Mouse (Mus musculus) frontal cortex, postnatal 36 days (tissue): Measurements from ENCODE around the gene Serpinf2.

ENCODE experiments used
- DNase-seq, 2 experiments: peaks; one replicate each; pipeline ENCODE4 v3.0.0; 2022; ENCODE audit warnings: low spot score in 2 of 2

The Serpinf2 gene

DNA sequence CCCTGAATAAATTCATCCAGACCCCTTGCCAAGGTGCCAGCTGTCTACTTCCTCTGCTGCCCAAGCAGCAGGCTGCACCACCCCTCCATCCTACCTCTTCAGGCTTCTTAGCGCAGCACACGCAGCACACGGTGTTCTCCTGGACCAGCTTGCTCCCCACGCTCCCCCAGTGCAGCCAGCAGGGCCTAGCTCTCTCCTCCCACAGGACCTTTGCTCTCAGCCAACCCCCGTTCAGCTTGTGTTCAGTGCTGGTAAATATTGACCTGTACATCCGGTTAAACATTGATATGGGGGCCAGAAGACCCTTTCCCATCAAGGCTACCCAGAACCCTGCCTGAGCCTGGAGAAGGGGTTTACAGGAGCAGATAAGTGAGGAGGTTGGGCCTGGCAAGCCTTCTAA, at the start of gene Serpinf2:
Gene Serpinf2 (minus strand): TSS at position 229 of the 400 bp plus-strand sequence.
- no peak for DNase-seq

DNA sequence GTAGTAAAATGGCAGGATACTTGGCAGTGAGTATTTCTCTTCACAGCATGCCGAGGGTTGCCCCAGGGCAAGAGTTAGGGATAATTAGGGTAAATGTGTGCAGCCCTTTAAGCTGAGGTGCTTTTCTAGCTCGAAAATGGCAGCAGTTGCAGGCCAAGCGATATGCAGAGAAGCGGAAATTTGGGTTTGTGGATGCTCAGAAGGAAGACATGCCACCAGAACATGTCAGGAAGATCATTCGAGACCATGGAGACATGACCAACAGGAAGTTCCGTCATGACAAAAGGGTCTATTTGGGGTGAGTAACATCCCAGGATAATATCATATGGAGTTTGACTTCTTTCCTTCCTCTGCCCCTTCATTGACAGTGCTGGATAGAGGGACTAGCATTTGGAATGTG, 48.1 kb upstream of the Serpinf2 start:
- DNase-seq, result no peak

DNA sequence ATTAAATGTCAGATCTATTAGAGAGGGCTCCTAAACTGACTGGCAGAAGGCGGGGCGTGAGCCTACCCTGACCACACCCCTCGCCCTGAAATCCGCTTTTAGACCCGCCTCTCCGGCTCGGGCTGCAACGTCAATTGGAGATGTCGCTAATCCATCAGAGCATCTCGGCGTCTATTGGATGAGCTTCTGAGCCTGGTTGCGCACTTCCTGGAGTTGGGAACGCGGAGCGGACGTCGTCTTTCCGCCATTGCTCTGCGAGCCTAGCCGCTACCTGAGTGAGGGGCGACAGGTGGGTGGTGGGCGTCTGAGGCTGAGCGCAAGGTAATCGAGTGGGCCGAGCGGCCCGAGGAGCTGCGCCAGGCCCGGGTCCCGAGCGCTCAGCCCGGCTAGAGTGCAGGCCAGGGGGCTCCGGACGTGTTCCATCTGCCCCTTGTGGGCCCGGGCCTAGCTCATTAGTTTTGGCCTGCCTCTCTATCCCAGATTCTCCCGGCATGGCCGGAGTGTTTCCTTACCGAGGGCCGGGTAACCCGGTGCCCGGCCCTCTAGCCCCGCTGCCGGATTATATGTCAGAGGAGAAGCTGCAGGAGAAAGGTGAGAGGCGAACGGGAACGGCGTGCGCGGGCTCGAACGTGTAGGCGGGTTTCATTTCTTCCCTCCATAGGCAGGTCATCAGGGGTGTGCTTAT, 47.4 kb upstream of the Serpinf2 start, which contains the start of gene Prpf8:
Gene Prpf8 (plus strand): TSS at position 216 of the 685 bp plus-strand sequence.
- DNase-seq, result peak; percentile 98 to 99

DNA sequence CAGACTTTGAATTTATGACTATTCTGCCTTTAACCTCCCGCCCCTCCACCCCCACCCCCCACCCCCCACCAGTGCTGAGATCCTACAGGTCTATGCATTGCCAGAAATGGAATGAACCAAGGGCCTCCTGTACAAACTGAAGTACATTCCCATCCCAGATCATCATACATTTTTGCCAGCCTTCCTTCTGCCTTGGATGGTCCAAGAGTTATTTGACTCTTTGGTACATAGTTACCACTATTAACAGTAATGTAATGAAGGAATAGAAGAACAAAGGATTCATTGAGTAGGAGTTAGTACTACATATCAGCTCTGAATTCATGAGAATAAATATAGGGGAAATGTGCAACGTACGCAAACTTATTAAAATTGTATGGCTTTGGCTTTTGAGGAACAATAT, 46.8 kb upstream of the Serpinf2 start:
- DNase-seq, result no peak

DNA sequence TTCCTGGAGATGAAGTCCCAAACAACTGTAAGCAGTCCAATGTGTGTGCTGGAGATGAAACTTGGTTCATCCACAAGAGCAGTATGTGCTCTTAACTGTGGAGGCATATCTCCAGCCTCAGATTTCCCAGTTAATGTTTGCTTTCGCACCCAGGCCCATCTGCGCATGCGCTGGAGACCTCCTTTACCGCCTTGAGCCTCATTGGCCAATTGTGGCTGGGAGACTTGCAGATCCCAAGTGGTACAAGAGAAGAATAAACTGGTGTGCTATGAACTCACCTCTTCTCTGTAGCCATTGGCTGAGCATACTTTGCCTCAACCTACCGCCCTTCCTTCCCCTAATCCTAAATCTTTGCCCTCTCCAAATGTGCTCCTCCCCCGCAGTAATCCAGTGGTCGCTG, 34.0 kb upstream of the Serpinf2 start:
- no peak for DNase-seq

DNA sequence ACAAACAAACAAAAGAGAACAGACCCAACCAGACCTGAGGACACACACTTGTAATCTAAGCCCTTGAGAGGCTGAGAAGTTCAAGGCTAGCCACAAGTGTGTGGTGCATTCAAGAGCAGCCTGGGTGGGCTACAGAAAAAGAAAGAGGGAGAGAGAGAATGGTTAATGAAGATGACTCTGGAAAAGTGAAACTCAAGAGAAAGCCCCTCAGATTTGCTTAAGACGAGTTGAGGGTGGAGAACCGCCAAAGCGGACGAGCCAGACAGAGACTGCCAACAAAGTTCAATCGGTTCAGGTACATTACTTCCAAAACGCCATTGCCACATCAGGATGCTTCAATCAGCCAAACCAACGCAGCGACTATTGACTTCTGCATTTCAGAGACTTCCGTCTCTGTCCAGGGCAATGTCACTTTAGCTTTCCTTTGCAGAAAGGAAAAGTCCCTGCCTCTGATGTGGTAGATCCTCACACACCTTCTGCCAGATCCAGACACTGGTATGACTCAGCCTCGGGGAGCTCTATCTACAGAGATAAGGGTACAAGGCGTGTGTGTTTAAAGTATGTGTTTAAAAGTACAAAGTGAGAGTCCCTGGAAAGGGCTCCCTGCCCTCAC, 33.2 kb upstream of the Serpinf2 start:
- DNase-seq, result no peak

DNA sequence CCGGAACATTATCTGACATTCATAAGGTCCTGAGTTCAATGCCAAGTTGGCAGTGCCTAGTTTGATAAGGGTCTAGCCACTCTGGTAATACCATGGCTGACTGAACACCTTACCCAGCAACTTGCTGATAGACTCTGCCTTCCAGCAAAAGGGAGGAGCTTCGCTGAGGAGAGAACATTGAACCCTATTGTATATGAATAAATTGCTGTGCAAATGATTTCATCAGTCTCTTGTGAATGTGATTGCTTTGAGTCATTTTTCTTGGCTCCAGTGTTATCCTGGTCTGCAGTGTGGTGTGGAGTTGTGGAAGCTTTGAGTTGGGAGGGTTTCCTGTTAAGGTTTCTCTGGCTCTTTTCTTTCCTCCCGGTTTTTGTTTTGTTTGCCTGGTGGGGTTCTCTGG, 31.3 kb upstream of the Serpinf2 start:
- no peak for DNase-seq

DNA sequence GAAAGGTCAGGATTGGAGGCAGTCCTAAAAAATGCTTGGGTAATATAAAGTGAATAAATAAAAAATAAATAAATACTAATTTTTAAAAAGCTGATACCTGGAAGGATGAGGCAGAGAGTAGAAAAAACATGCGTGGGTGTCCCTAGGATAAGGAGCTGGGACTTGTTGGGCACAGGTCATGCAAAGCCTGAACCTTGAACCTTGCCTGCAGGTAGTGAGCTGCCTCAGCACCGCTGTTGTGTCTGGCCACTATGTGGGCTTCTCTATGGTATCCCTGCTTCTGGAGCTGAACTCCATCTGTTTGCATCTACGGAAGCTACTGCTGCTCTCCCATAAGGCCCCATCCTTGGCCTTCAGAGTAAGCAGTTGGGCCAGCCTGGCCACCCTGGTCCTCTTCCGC, 29.9 kb upstream of the Serpinf2 start:
- no peak for DNase-seq

DNA sequence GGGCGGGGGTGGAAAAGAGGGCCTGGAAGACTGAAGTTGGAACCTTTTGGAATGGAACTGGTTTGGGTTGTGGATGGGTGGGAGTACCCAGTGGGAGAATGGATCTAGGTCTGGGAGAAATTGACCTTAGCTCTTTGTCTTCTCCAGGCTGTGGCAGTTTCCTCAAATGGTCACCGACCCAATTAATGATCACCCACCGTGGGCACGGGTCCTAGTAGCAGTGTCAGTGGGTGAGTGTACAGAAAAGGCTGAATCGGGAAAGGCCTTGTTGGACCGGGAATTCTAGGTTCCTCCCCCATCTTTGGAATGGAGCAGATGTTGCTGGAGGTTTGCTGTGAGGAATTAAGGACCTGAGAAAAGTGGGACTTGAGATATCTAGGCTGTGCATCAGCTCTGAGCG, 29.0 kb upstream of the Serpinf2 start:
- no peak for DNase-seq

DNA sequence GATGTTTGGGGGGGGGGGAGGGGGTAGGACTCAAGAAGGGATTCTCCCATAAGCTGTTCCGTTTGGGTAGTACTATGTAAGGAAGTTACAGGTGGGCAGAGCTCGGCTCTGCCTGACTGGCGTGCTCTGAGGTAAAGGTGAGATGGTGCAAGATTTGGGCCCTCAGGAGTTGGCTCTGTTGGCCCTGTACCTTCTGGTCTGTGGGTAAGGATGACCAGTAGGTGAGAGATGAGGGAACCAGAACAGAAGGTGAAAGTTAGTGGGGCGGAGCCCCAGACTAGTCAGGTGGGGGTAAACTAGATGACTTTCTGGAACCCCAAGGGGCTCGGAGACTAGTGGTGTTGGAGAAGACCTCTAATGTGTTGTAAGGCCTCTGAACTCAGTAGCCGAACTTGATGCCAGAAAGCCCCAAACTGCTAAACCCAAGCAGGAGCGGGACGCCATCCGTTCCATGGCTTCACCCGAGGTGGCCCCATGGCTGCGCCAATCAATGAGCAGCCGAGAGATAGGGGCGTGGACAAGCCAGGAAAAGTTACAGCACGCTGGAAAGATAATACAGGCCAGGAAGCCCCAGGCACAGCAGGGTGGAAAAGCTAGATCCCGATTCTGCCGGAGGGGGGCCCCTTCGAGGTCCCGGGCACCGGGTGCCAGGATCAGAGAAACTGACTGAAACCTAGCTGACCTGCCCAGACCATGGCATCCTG, 28.3 kb upstream of the Serpinf2 start:
- no peak for DNase-seq

DNA sequence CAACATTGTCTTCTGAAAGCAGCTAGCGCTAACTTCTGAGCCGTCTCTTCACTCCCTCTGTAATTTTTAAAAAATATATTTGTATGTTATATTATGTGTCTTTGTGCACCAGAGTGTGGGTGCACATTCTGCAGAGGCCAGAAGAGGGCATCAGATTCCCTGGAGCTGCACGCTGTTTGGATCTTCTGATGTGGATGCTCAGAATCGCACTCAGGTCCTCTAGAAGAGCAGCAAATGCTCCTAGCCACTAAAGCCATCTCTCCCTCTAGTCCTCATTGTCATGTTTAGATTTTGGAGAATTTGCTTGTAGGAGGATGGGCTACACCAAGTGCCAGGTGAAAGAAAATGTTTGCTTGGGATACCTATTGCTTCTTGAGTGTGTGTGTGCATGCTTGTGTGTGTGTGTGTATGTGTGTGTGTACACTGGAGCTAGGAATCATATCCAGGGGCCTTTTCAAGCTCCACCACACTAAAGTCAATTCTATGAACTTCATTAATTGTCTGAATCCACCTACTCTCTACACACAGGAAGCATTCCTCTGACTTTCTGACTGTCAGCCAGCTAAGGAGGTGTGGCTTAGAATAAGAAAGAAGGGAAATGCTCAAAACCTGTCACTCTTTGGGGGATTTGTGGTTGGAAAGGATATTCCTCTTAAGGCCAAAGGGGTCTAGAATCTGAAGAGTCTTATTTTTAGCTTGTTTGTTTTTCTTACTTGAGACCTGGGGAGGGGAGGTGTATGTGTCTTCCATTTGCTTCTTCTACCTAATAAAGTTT, 27.5 kb upstream of the Serpinf2 start:
- no peak for DNase-seq

DNA sequence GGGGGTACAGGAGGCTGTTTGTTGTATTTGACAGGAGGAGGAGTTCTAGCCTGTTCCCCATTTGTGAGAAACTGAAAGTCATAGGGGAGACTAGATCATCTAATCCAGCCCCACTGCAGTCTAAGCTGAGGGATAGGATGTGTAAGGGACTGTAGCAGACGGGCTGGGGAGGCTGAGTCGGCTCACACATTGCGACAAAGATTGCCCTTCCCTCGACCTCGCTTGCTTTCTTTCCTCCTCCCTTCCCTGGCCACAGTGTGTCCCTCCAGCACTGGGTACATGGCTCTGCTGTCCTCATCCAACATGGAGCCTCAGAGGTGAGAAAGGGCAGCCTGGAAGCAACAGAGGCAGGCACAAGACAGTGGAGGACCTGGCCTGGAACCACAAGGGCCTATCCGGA, 25.7 kb upstream of the Serpinf2 start:
- DNase-seq, result no peak

DNA sequence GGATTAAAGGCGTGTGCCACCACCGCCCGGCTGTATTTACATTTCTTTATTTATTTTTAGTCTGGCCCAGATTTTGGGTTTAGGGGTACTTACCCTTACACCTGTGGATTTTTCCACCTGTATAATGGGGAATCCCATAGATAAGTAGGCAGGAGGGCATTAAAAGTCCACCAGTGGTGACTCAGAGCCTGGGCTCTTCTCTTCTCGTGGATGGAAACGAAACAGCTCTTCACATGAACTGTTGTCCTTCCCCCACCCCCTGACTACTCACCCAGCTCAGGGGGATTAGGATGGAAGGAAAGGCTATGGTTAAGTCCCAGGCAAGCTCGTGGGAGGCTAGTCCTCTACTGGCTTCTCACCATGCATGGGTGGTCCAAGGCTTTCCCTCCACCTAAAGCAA, 25.0 kb upstream of the Serpinf2 start:
- no peak for DNase-seq

DNA sequence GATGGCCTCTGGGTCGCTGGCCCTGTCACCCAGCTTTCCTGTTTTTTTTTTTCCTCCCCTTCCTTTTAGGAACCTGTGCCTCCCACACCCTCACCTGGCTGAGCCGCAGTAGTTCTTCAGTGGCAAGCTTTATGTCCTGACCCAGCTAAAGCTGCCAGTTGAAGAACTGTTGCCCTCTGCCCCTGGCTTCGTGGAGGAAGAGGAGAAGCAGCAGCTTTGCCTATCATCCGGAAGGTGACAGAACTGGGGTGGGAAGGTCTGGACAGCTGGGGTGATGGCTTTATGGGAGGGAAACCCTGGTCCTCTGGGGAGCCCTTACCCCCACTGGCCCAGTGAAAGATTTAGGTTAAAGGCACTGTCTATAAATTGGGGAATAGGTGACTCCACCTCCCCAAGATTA, 24.2 kb upstream of the Serpinf2 start:
- DNase-seq, result no peak

DNA sequence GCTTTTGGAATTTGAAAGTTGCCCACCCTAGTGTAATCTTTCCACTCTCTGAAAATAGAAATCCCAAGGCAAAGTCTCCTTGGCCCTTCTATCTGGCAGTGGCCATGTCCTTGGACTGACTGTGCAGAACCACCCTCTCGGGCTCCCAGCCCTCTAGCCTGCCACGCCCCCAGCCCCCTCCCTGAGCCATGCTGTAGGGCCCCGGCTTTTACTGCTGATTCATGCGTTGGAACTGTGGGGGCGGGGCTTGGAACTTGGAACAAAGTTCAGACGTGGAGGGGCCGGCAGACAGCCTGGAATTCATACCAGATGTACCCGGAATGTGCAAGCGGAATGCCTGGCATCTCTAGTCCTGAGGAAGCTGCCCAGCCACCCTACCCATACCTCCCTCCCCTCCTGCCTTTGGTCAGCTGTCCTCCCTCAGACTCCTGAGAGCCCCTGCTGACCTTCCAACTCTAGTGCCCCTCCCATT, 23.5 kb upstream of the Serpinf2 start:
- DNase-seq, result peak in 1 of 2 experiments; percentile 63

DNA sequence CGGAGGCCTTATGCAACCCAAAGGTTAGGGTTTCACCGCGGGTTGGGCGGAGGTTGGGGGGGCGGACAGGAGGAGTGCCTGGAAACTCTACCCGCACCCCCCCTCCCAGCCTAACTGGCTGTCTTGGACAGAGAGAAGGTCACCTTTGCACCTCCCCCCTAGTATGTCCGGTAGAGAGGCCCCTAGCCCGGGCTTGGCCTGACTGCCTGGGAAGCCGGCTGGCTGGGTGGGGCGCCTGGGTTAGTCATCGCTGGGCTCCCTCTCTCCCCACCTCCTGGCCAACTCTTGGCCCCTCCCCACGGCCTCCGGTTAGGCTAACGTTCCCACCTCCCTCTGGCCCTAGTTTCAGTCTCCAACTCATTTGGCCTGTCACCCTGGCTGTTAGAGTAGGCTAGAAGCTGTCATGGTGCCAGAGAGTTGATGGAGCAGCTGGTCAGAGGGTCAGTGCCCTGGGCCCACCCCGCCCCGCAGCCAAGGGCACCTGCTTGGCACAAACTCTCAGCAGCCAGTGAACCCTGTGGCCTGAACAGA, 22.9 kb upstream of the Serpinf2 start:
- no peak for DNase-seq

DNA sequence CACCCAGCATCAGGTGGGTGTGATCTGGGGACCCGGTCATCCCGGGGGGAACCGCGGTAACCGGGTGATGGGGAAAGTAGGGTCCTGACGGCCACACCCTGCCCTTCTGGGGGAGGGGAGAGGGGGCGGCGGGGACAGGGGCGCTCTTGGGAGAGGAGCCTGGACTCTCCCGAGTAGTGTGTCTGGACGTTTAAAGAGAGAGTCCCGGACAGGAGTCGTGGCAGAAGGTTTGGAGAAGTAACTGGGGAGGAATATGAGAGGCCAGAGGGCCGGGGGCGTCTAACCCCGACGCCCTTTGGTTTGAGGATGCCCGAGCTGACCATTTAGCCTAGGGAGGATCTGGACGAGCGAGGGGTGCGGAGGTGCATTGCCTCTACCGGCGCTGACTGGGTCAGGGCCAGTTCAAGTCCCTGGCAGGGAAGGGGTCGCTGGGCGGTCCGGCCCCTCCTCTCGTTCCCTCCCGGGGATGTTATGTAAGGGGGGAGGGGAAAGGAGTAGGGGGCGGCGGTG, 22.4 kb upstream of the Serpinf2 start:
- no peak for DNase-seq

DNA sequence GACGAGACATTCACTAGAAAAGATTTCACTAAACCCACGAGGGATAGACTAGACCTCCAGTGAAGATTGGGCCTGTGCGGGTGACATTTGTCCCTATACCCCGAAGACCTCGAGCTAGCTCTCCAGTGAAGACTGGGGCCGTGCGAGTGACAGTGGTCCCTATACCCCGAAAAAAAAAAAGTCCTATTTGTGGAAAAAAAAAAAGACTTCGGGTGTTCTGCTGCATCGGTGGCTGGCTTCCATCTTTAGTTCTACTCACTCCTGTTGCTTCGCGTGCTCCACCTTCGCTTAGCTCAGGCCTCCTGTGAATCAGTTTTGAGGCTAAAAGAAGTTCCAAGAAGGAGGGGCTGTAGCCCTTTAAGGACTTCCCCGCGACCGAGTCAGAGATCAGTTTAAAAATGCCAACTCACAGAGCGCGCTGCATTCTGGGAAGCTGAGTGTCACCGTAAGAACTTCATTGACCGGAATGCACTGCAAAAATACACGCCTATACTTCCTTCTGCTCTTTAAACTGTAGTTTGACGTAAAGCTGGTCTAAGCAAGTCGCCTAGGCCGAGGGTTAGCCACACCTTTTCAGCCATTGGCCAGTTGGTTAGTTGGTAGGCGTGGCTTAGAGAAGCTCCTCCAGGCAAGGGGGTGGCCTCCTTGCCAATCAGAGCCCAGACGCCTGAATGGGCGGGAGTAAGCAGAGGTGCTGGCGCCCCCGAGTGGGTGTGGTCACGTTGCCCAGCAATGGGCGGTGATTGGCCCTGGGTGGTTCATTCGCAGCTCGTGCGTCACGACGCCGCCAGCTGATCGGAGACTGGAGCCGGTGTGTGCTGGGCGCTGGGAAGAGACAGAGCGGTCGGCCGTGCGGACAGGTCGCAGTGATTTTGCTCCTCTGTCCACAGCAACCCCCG, 21.7 kb upstream of the Serpinf2 start, which contains the start of gene Tlcd2:
Gene Tlcd2 (plus strand): TSS at position 872 of the 899 bp plus-strand sequence.
- peak; percentile 99 to 100 for DNase-seq

DNA sequence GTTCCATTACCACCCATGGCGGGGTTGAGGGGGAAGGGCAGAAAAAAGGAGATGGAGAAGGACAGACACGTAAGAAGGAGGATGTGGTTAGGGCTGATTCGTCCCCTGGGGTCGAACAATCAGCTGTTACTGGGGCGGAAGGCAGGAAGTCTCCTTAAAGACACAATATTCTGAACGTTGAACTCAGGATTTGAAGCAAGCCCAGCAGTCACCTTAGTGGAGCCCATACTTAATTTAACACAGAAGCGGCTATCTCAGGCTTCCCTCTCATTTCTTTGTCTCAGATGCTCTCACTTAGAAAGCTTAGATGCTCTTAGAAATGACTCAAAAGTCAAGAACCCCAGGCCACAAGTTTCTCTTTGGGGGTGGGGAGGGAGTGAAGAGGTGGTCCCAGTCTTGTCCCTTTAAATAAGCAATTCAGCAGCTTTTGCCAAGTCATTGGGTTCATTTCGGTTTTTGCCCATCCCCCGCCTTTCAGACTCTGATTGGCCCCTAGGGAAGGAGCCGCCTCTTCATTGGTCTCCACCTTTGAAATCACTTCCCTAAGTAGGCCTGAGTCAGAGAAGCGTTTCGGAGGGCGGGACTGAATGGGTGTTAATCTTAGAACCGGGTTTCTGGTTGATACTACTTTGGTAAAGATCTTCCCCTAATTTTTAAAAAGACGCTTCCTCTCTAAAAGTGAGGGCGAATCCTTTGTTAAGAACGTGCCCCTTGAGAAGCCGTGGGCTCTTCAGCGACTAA, 20.9 kb upstream of the Serpinf2 start:
- peak; percentile 88 to 93 for DNase-seq

DNA sequence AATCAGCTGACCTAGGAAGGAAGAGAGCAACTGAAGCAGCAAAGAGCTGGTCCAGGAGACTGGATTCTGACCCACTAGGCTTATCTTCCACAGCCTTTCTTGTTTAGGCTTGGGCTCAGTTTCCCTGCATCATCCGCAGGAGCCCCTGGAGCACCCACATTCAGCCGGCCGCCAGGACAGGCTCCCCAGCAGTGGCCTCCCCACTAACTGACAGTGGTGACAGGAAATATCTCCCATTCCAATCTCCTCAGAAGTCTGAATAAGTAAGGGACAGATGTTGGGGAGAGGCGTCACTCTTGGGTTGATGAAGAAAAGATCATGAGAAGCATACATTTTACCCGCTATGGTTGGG, 20.3 kb upstream of the Serpinf2 start:
- no peak for DNase-seq
